Mouse (Mus musculus) stomach, postnatal 0 days (tissue): ENCODE results near the gene Gadd45g.

Source experiments
- CTCF ChIP-seq: IDR thresholded peaks from 2 replicates; pipeline ENCODE4 v1.5.1; 2016; ENCODE audit warnings: antibody characterized with exemption, low read depth, mild to moderate bottlenecking, moderate library complexity
- EP300 ChIP-seq: optimal IDR thresholded peaks from 2 replicates; pipeline ENCODE3; 2016; ENCODE audit warnings: antibody characterized with exemption

- TF ChIP-seq CTCF (no peak; the same call in 1 of the 2 replicates), EP300 (no peak)
Measured at GRCm38 (mm10) chr13:51846868-51847793, 653 bp downstream of the Gadd45g start.
